Comparison of ENCODE assay signal across 11 mouse cellular contexts in the genomic region with DNA sequence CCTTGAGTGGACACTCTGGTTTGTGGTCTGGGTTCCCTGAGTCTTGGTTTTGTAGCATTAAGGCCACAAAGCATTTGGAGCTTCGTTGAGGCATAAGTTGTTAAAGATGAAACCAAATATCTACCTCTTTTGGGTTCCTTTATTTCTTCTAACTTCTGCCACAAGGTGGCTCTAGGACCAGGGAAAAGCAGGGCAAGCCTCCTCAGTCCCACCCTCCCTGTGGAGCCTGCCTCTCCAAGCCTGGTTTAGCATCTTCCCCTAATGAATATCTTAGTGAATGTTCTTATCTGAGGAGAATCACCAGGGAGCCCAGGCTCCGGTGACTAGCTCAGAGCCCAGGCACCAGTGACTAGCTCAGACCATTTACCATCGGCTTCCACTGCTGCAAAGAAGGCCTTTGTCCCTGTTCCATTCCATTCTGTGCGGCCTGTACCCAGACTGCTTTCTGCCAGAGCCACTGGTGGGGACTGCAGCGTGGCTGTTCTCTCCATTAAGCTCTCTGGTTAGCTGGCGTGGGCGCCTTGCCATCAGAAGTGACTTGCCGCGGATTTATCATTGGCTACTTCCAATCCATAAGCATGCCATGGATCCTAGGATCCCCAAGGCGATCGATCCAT.
A peak's percentile ranks its signal among the peaks of the same experiment; 100 is the strongest.
DNase-seq lines count a peak whose midpoint lies in the region; ATAC-seq and TF ChIP-seq lines count a peak whose summit lies in the region.
"Had no signal": no experiment of that assay in that cellular context is flagged by ENCODE, and none has a peak within 500 bp of the region (broad histone marks: within the 10 kb centered on the region; RNA-seq: fewer than 3 reads in every experiment).

No protein-coding gene starts in this region.

- peaks cover 6% of the 10 kb centered on the region for H3K36me3 ChIP-seq in forebrain, embryonic 14.5 days (ENCODE audit: control insufficient read depth, insufficient read depth, low read length)
- H3K36me3 ChIP-seq in forebrain, embryonic 10.5 days (replicated peaks), result peaks cover 30% of the 10 kb centered on the region
- H3K36me3 ChIP-seq in lung, postnatal 0 days (ENCODE audit: insufficient read depth, low read length), result no peaks in the 10 kb centered on the region
- H3K36me3 ChIP-seq in hindbrain, embryonic 12.5 days, result peaks cover 30% of the 10 kb centered on the region

- no peak overlapping the region for H3K27ac ChIP-seq in forebrain, embryonic 14.5 days (ENCODE audit: low read depth, low read length)
- H3K27ac ChIP-seq in forebrain, embryonic 10.5 days, result no peak overlapping the region
- no peak overlapping the region for H3K27ac ChIP-seq in lung, postnatal 0 days (ENCODE audit: low read length)
- peak overlapping the region; percentile 45; the same call in 1 of the 2 replicates for H3K27ac ChIP-seq in hindbrain, embryonic 12.5 days
- H3K27ac ChIP-seq: macrophage had no signal

- H3K27me3 ChIP-seq in forebrain, embryonic 14.5 days (replicated peaks; ENCODE audit: control insufficient read depth, insufficient read depth, low read length), result no peaks in the 10 kb centered on the region
- no peaks in the 10 kb centered on the region for H3K27me3 ChIP-seq in forebrain, embryonic 10.5 days (ENCODE audit: poor library complexity, severe bottlenecking)
- no peaks in the 10 kb centered on the region for H3K27me3 ChIP-seq in lung, postnatal 0 days (replicated peaks; ENCODE audit: insufficient read depth, low read length)
- no peaks in the 10 kb centered on the region for H3K27me3 ChIP-seq in hindbrain, embryonic 12.5 days

- no peak overlapping the region for H3K4me2 ChIP-seq in forebrain, embryonic 14.5 days (ENCODE audit: low read length)
- no peak overlapping the region for H3K4me2 ChIP-seq in lung, postnatal 0 days (replicated peaks; ENCODE audit: low read depth, low read length)
- H3K4me2 ChIP-seq in hindbrain, embryonic 12.5 days (replicated peaks), result no peak overlapping the region

- TF ChIP-seq CTCF in lung, postnatal 0 days (IDR thresholded peaks at IDR 0.05), result peak; percentile 47

- H3K4me3 ChIP-seq in forebrain, embryonic 14.5 days (ENCODE audit: low read depth, low read length), result no peak overlapping the region
- no peak overlapping the region for H3K4me3 ChIP-seq in forebrain, embryonic 10.5 days
- H3K4me3 ChIP-seq in lung, postnatal 0 days (ENCODE audit: low read depth, low read length), result no peak overlapping the region
- H3K4me3 ChIP-seq in hindbrain, embryonic 12.5 days, result no peak overlapping the region
- H3K4me3 ChIP-seq: erythroblast, embryonic 14.5 days had no signal

- no peak for TF ChIP-seq EP300 in lung, postnatal 0 days (IDR thresholded peaks at IDR 0.05)

- no peaks in the 10 kb centered on the region for H3K9me3 ChIP-seq in forebrain, embryonic 14.5 days (replicated peaks; ENCODE audit: control insufficient read depth, low read length)
- H3K9me3 ChIP-seq in forebrain, embryonic 10.5 days, result no peaks in the 10 kb centered on the region
- H3K9me3 ChIP-seq in lung, postnatal 0 days (ENCODE audit: low read length), result no peaks in the 10 kb centered on the region
- H3K9me3 ChIP-seq in hindbrain, embryonic 12.5 days (replicated peaks), result no peaks in the 10 kb centered on the region

- H3K9ac ChIP-seq in forebrain, embryonic 14.5 days (ENCODE audit: low read length), result no peak overlapping the region
- no peak overlapping the region for H3K9ac ChIP-seq in lung, postnatal 0 days (replicated peaks; ENCODE audit: low read depth)
- no peak overlapping the region for H3K9ac ChIP-seq in hindbrain, embryonic 12.5 days

- 70% methylated on average over 11 of the region's 11 CpGs for WGBS in forebrain, embryonic 14.5 days
- 72% methylated on average over 11 of the region's 11 CpGs for WGBS in forebrain, embryonic 10.5 days
- whole genome bisulfite sequencing in lung, postnatal 0 days, result 82% methylated on average over 11 of the region's 11 CpGs
- 82% methylated on average over 11 of the region's 11 CpGs for WGBS in hindbrain, embryonic 12.5 days

- peak; percentile 49 for DNase-seq in forebrain, embryonic 14.5 days (ENCODE audit: low spot score)
- no peak for DNase-seq in forebrain, embryonic 10.5 days (ENCODE audit: extremely low spot score, low spot score)
- no peak for DNase-seq in lung, postnatal 0 days (ENCODE audit: low spot score)
- no peak for DNase-seq in lung, postnatal 36 days
- DNase-seq in retina, postnatal 1 day, result peak; percentile 37
- no peak for DNase-seq in adrenal gland, adult 8-10 months
- DNase-seq: spleen, adult 18-20 months had no signal

- H3K4me1 ChIP-seq in forebrain, embryonic 14.5 days (ENCODE audit: control insufficient read depth, insufficient read depth, low read length), result peaks cover under 1% of the 10 kb centered on the region; the same call in 1 of the 2 replicates
- H3K4me1 ChIP-seq in forebrain, embryonic 10.5 days, result peaks cover 17% of the 10 kb centered on the region; the same call in 1 of the 2 replicates
- H3K4me1 ChIP-seq in lung, postnatal 0 days (ENCODE audit: insufficient read depth, low read depth, low read length), result peaks cover 4% of the 10 kb centered on the region; the same call in 1 of the 2 replicates
- peaks cover 9% of the 10 kb centered on the region for H3K4me1 ChIP-seq in hindbrain, embryonic 12.5 days

- 0 out of 2 replicates have a peak, but pooled peaks have one; percentile 47 for ATAC-seq in forebrain, embryonic 14.5 days
- no peak for ATAC-seq in lung, postnatal 0 days
- peak; percentile 58; the same call in 1 of the 2 replicates for ATAC-seq in hindbrain, embryonic 12.5 days (ENCODE audit: low FRiP score)
- ATAC-seq in megakaryocyte, adult 5-6 weeks (ENCODE audit: poor library complexity, severe bottlenecking), result no peak

Comparison
In these comparisons a context has a peak if more than half of its experiments do, and no peak if none do; other contexts are left out.
1. DNase-seq: peak in forebrain, embryonic 14.5 days (single experiment) and retina, postnatal 1 day (single experiment); none in forebrain, embryonic 10.5 days (single experiment), lung, postnatal 0 days (single experiment), lung, postnatal 36 days (single experiment) and adrenal gland, adult 8-10 months (single experiment).
2. ATAC-seq: peak in forebrain, embryonic 14.5 days (single experiment) and hindbrain, embryonic 12.5 days (single experiment); none in lung, postnatal 0 days (single experiment) and megakaryocyte, adult 5-6 weeks (single experiment).